Mouse (Mus musculus) embryonic stem cell, embryonic (primary cell): Measurements from ENCODE around the gene Hcls1.

Experiments
- CTCF ChIA-PET, 4 experiments: fragments of 300-600 bp in 2 of 4; fragments of 350-600 bp in 2 of 4; sonication (Branson Sonifier 250); formaldehyde crosslinking; loops; one replicate each; lab custom pipeline; 2022; ENCODE audit warnings: inconsistent platforms in 2 of 4; lab: Charles Lee
- POLR2A ChIA-PET, 4 experiments: fragments of 300-600 bp in 2 of 4; fragments of 350-600 bp in 2 of 4; sonication (Branson Sonifier 250); formaldehyde crosslinking; loops; one replicate each; lab custom pipeline; 2022; ENCODE audit warnings: antibody characterized with exemption in 4 of 4, inconsistent platforms in 1 of 4; lab: Charles Lee

Hcls1 gene

GRCm38 (mm10) chr16:36934841-36935620 is at the start of gene Hcls1:
Gene Hcls1, plus strand, starts transcription at chr16:36934983.
- ChIA-PET CTCF (no interaction called here), POLR2A (interaction anchor here in 1 of 4 experiments (1.9 kb wide), 1 partner anchor 10 kb away, joined by 4 read pairs; no protein-coding TSS in a partner anchor)

DNA sequence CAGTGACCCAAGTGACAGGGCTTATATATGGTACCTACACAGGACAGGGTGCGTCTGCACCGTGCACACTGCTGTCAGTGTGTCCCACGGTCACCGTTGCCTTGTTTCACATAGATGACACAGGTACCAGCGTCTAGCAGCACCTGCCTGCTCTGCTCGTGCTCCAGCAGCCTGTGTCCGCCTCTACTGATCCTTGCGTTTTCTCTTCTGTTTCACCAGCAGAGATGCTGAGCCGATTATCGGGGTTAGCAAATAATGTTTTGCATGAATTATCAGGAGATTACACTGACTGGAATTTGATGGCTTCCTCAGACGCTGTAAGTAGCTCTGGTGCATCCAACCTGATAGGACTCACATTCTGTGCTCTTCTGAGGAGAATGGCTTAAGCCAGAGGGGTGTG is 48.9 kb upstream of the Hcls1 start:
- ChIA-PET POLR2A (interaction anchor here in 1 of 4 experiments (1.2 kb wide), 1 partner anchor 11 kb away, joined by 12 read pairs; the partner anchor contains the start of genes Eaf2 and Golgb1), CTCF (no interaction called here)

DNA sequence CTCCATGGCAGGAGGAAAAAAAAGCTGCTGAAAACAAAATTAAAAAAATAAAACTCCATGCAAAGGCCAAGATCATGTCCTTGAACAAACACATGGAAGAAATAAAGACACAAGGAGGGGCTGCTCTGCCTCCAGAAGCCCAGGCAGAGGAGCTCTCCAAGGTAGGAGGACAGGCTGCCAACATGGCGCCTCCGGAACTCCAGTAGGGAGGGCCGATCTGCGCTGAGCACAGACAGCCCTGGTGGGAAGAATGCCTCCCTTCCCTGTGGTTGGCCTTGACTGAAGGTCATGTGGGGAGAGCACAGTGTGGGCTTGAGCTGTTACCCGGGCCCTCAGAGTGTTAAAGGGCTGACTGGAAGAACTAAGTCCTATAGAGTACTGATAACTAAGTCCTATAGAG is 47.2 kb upstream of the Hcls1 start:
- POLR2A ChIA-PET = interaction anchor here in 3 of 4 experiments (1.0 to 2.0 kb wide), 7 partner anchors 9 to 67 kb away, joined by 3 to 12 read pairs (median 4); partner anchors contain the start of genes Eaf2 (in 2 of the 3) and Golgb1 (in 2 of the 3)
- CTCF ChIA-PET = interaction anchor here in 1 of 4 experiments (0.5 to 1.2 kb wide), 6 partner anchors 9 to 794 kb away, joined by 3 to 5 read pairs (median 4); partner anchors contain the start of gene Polq

- POLR2A ChIA-PET = no interaction called here
- CTCF ChIA-PET = no interaction called here
Measured at GRCm38 (mm10) chr16:36890559-36890958, 44.2 kb upstream of the Hcls1 start.

- ChIA-PET POLR2A (no interaction called here), CTCF (no interaction called here)
Measured at GRCm38 (mm10) chr16:36891415-36891814, 43.4 kb upstream of the Hcls1 start.

GRCm38 (mm10) chr16:36893317-36893716 is 41.5 kb upstream of the Hcls1 start:
- ChIA-PET CTCF (no interaction called here), POLR2A (interaction anchor here in 3 of 4 experiments (0.8 to 1.7 kb wide), 4 partner anchors 10 to 13 kb away, joined by 3 to 5 read pairs (median 3); no protein-coding TSS in a partner anchor)

- ChIA-PET CTCF (interaction anchor here in 1 of 4 experiments (0.5 kb wide), 1 partner anchor 12 kb away, joined by 4 read pairs; no protein-coding TSS in a partner anchor), POLR2A (no interaction called here)
Measured at GRCm38 (mm10) chr16:36896712-36897111, 38.1 kb upstream of the Hcls1 start.

GRCm38 (mm10) chr16:36903156-36903555 is 31.6 kb upstream of the Hcls1 start:
- CTCF ChIA-PET = no interaction called here
- POLR2A ChIA-PET = interaction anchor here in 1 of 4 experiments (1.2 to 1.3 kb wide), 2 partner anchors 10 to 11 kb away, joined by 3 read pairs; no protein-coding TSS in a partner anchor

- POLR2A ChIA-PET = interaction anchor here in 2 of 4 experiments (0.8 to 1.2 kb wide), 3 partner anchors 8 to 19 kb away, joined by 3 to 4 read pairs (median 3); no protein-coding TSS in a partner anchor
- CTCF ChIA-PET = interaction anchor here in 1 of 4 experiments (1.0 kb wide), 1 partner anchor 14 kb away, joined by 3 read pairs; no protein-coding TSS in a partner anchor
Measured at GRCm38 (mm10) chr16:36911909-36912308, 22.9 kb upstream of the Hcls1 start.

DNA sequence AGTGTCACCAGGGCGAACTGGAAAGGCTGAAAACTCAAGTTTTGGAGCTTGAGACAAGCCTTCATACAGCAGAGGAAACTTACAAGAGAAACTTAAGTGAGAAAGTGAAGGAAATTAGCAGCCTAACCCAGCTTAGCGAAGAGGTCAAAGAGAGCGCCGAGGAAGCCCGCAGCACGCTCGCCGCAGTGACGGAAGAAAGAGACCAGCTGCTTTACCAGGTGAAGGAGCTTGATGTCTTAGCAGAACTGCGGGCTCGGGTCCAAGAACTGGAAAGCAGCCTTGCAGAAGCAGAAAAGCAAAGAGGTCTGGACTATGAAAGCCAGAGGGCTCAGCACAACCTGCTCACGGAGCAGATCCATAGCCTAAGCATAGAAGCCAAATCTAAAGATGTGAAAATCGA is 22.5 kb upstream of the Hcls1 start:
- ChIA-PET CTCF (interaction anchor here in 1 of 4 experiments (1.0 kb wide), 1 partner anchor 13 kb away, joined by 3 read pairs; no protein-coding TSS in a partner anchor), POLR2A (interaction anchor here in 2 of 4 experiments (0.8 to 1.2 kb wide), 3 partner anchors 8 to 18 kb away, joined by 3 to 4 read pairs (median 3); no protein-coding TSS in a partner anchor)

DNA sequence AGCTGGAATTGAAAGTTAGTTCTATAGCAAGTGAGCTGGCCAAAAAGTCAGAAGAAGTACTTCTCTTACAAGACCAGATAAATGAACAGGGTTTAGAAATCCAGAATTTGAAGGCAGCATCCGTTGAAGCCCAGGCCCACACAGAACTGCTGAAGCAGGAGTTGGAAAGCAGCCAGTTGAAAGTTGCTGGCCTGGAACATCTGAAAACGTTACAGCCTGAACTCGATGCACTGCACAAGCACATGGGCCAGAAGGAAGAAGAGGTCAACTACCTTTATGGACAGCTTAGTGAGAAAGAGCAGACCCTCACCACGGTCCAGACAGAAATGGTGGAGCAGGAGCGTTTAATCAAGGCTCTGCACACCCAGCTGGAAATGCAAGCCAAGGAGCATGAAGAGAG is 20.6 kb upstream of the Hcls1 start:
- CTCF ChIA-PET = no interaction called here

DNA sequence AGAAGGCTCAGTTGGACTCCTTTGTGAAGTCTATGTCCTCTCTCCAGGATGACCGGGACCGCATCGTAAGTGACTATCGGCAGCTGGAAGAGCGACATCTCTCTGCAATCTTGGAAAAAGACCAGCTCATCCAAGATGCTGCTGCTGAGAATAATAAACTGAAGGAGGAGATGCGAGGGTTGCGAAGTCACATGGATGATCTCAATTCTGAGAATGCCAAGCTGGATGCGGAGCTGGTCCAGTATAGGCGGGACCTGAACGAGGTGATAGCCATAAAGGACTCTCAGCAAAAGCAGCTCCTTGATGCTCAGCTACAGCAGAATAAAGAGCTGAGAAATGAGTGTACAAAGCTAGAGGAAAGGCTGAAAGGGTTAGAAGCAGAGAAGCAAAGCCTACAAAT is 16.3 kb upstream of the Hcls1 start:
- ChIA-PET POLR2A (interaction anchor here in 1 of 4 experiments (0.8 to 1.6 kb wide), 2 partner anchors 9 to 10 kb away, joined by 3 to 5 read pairs; no protein-coding TSS in a partner anchor), CTCF (no interaction called here)

More for the DNA sequence above, 20.6 kb upstream of the Hcls1 start:
- POLR2A ChIA-PET = interaction anchor here in 2 of 4 experiments (1.2 to 1.6 kb wide), 3 partner anchors 9 to 11 kb away, joined by 3 to 7 read pairs (median 4); no protein-coding TSS in a partner anchor

DNA sequence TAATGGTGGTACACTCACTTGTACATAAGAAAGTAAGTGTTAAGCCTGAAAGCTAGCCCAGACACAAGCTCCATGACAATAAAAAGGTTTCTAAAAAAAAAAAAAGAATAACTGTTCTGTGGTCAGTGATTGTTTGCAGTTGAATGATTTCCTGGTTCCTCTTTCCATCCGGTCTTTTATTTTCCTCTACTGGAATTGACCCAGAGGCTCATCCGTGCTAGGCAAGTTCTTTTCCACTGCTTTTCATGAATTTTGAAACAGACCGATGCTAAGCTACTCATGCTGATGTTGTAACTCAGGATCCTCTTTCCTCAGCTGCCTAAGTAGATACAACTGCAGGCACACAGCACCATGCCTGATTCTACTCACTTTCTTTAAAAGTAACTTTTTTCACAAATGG is 14.4 kb upstream of the Hcls1 start:
- CTCF ChIA-PET = no interaction called here
- POLR2A ChIA-PET = interaction anchor here in 1 of 4 experiments (1.4 kb wide), 1 partner anchor 9 kb away, joined by 3 read pairs; no protein-coding TSS in a partner anchor

DNA sequence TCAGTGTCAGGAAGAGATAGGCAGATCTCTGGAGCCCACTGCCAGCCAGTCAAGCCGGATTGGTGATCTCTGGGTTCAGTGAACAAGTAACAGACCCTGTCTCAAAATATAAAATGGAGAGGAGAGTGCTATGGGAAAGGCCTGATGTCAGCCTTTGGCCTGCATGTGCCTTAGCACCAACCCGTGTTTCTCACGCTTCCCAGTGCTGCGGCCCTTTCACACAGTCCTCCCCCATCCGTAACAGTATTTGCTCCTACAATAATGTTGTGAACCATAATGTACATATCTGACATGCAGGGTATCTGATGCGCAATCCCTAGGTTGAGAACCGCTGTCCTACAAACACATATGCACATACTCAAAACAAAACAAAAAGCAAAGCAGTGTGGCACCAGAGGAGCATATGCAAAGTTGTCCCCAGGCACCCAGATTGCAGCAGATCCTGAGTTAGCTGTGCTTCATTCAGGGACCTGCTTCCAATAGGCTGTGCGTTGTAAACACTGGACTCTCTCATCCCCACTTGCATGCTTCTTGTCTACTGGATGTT is 13.6 kb upstream of the Hcls1 start:
- CTCF ChIA-PET = no interaction called here
- POLR2A ChIA-PET = interaction anchor here in 2 of 4 experiments (0.6 to 1.4 kb wide), 2 partner anchors 9 to 1626 kb away, joined by 3 read pairs; no protein-coding TSS in a partner anchor

DNA sequence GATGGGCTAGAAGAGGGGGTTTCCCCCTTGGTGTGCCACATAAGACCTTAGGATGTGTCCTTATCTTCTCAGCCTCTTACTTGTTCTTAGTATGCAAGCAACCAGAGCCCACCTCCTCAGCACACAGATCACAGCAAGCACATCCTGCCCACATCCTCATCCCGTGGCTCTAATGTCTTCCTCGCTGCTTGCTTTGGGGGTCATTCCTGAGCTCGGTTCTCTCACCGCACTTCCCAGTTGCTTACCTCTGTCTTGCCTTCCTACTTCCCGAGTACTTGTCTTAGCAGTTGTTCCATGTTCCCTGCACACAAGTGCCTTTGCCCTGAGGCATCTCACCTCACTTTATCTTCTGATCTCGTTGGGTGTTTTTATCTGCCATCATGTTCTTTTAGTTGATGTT is 12.8 kb upstream of the Hcls1 start:
- ChIA-PET CTCF (no interaction called here), POLR2A (no interaction called here)

GRCm38 (mm10) chr16:36924312-36924711 is 10.5 kb upstream of the Hcls1 start:
- ChIA-PET CTCF (no interaction called here), POLR2A (interaction anchor here in 2 of 4 experiments (0.7 to 2.0 kb wide), 5 partner anchors 8 to 216 kb away, joined by 3 to 7 read pairs (median 4); partner anchors contain the start of gene Hcls1 (in 1 of the 2))

GRCm38 (mm10) chr16:36925351-36925750 is 9.4 kb upstream of the Hcls1 start:
- POLR2A ChIA-PET = interaction anchor here in 2 of 4 experiments (0.6 to 2.0 kb wide), 8 partner anchors 9 to 217 kb away, joined by 3 to 7 read pairs (median 4); partner anchors contain the start of genes Hcls1 (in 1 of the 2) and Iqcb1 (in 1 of the 2)
- CTCF ChIA-PET = interaction anchor here in 2 of 4 experiments (0.6 to 0.9 kb wide), 3 partner anchors 13 to 55 kb away, joined by 3 read pairs; no protein-coding TSS in a partner anchor

DNA sequence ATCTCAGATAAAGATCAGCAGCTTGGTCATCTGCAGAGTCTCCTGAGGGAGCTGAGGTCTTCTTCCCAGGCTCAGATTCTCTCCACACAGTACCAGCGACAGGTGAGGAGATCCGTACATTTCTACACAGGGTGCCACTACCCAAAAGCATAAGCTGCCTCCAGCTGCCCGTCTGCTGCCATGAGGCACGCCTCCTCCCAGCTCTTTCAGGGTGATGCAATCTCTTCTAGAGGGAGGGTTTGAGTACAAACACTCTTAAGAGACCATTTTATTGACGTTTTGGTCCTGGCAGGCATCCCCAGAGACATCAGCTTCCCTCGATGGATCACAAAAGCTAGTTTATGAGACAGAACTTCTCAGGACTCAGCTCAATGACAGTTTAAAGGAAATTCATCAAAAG is 9.0 kb upstream of the Hcls1 start:
- ChIA-PET POLR2A (interaction anchor here in 2 of 4 experiments (0.7 to 2.0 kb wide), 6 partner anchors 9 to 105 kb away, joined by 3 to 7 read pairs (median 5); partner anchors contain the start of genes Hcls1 (in 1 of the 2) and Iqcb1 (in 1 of the 2)), CTCF (interaction anchor here in 2 of 4 experiments (0.8 to 0.9 kb wide), 2 partner anchors 13 to 41 kb away, joined by 3 read pairs; no protein-coding TSS in a partner anchor)
